Mouse (Mus musculus) small intestine, adult 2 months (tissue): ENCODE results near the gene Klhdc7a.

Experiments used
- CTCF ChIP-seq: fragments of 200-500 bp; IDR thresholded peaks from 2 replicates; pipeline ENCODE4 v1.5.1; 2012; ENCODE audit warnings: low read depth, mild to moderate bottlenecking, control low read depth, inconsistent platforms, low read length, moderate library complexity, mixed read lengths; ENCODE audit not compliant: insufficient replicate concordance, insufficient read length; ENCODE audit errors: extremely low read depth
- POLR2A ChIP-seq: fragments of 200-500 bp; IDR thresholded peaks from 2 replicates; pipeline ENCODE4 v1.6.1; 2012; ENCODE audit warnings: low read depth, mild to moderate bottlenecking, control low read depth, inconsistent platforms, low read length, moderate library complexity

DNA sequence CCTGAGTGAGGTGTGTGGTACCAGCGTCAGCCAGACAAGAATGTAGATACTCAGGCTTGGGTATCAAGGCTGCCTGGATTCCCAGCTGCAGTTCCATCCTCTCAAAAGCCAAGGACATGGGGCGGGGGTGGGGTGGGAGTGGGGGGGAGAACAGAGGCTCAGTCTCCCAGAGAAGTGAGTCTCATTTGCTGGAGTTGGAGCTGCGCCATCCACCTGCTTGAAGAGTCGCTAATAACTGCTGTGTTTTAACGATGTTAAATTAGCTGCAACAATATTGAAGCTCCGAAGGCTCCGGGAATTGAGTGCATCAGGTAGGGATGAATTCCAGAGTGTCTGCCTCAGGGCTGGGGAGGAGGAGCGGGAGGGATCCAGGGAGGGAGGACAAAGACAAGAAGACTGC lies 27.8 kb upstream of the Klhdc7a start:
- no peak for TF ChIP-seq CTCF
- TF ChIP-seq POLR2A, result no peak
